Mouse (Mus musculus) gonadal fat pad, adult 2 months (tissue): ENCODE measurements around the gene Acsm3. TPM values are rescaled to one million over a fixed set of nuclear protein-coding genes. Genes with fewer than 3 reads are reported as not detected.

Experiments used
- DNase-seq: peaks from one replicate; pipeline ENCODE4 v3.0.0-alpha.2; 2012; ENCODE audit warnings: low read depth
- polyA plus RNA-seq: library from polyadenylated mRNA; depleted of rRNA; stranded (reverse); fragments of >200 nt; gene quantifications from 2 replicates; pipeline ENCODE4 v1.2.3, GENCODE M21; 2012; rRNA removed

The Acsm3 gene
- polyA plus RNA-seq, 1 experiment, result 1.2 TPM

DNA sequence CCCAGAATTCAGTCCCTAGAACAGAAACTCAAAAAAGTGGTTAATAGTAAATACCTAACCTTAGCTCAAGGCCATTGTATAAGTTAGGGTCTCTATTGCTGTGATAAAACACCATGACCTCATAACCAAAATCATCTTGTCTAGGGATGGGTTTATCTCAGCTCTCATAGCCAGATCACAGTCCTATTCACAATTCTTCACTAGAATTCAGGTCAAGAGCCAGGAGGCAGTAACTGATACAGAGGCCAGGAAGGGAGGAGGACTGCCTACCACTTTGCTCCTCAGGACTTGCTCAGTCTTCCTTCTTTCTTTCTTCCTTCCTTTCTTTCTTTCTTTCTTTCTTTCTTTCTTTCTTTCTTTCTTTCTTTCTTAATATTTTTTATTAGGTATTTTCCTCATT is 34.6 kb downstream of the Acsm3 start:
- no peak for DNase-seq

DNA sequence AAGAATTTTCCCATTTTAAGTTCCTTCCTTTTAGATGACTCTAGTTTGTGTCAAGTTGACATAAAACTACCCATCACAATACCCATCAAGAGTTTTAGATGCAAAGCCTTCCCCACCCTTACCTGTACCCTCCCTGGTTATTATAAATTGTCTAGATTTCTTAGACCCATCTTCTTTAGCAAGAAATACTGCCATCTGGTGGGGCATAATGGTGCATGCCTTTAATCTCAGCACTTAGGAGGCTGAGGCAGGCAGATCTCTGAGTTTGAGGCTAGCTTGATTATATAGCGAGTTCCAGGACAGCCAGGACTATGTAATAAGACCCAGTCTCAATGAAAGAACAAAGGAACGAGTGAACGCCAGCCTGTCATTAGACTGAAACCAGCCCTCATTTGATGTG is 39.8 kb downstream of the Acsm3 start:
- no peak for DNase-seq

DNA sequence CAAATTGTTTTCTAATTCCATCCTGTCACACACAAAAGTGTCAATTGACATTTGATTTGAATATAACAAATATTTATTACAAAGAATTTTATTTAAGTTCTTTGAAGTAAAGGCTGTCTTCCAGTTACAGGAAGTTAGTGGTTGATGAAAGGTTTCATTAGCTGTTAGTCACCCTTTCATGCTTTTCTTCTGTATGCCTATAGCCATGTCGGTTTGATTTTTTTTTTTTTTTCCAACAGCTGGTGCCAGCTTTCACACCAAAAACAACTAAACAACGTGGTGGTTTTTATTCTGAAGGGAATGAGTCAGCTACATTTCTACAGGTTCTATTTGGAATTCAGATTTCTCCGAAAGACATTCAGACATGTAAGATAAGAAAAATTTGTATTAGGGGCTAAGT is 40.3 kb downstream of the Acsm3 start:
- no peak for DNase-seq

GRCm38 (mm10) chr7:119807396-119807795 is 46.7 kb downstream of the Acsm3 start:
- DNase-seq, result no peak

DNA sequence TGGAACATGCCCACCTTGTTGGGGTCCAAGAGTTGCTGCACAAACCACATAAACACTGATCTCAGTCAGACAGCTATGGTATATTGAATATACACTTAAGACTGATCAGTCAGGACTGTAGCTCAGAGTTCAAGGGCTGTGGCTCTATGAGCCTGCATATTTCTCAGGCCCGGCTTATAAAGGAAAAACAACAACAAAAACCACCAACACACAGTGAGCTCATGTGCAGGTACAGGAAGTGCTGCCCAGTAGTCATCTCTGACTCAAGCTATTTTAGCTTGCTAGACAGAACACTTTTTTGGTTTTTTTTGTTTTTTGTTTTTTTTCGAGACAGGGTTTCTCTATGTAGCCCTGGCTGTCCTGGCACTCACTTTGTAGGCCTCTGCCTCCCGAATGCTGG is 48.0 kb downstream of the Acsm3 start:
- no peak for DNase-seq

GRCm38 (mm10) chr7:119835371-119835770 is 74.6 kb downstream of the Acsm3 start:
- DNase-seq, result no peak

DNA sequence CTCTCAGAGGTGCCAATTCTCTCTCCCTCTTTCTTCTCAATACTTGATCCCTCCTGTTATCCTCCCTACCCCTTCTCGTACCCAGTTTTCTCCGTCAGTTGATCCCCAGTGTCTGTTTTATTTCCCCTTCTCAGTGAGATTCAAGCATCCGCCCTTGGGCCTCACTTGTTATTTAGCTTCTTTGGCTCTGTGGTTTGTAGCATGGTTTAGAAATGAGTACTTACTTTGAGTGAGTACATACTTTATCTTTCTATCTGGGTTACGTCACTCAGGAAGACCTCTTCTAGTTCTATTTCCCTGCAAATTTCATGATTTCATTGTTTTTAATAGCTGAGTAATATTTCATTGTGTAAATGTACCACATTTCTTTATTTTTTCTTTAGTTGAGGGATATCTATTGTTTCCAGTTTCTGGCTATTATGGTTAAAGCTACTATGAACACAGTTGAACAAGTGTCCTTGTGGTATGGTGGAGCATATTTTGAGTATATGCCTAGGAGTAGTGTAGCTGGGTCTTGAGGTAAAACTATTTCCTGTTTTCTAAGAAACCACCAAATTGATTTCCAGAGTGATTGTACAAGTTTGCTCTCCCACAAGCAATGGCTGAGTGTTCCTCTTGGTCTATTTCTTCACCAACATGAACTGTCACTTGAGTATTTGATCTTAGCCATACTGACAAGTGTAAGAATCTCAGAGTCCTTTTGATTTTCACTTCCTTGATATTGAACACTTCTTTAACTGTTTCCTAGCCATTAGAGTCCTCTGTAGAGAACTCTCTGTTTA is 75.5 kb downstream of the Acsm3 start:
- no peak for DNase-seq

Other genes starting within 250 kb of the Acsm3 start
- gene Acsm5, start 241.5 kb upstream of the Acsm3 start, polyA plus RNA-seq, result 3.1 and 3.2 TPM in 2 replicates
- 0.11 and 0.12 TPM in 2 replicates for gene Pdilt, start 237.4 kb upstream of the Acsm3 start, polyA plus RNA-seq
- 0.01 and 0.30 TPM in 2 replicates for gene Acsm2, start 206.6 kb upstream of the Acsm3 start, polyA plus RNA-seq
- 0.19 TPM in 1 of 2 replicates, not detected in the other for gene Acsm1, start 153.9 kb upstream of the Acsm3 start, polyA plus RNA-seq
- not detected in 2 replicates for gene Acsm4, start 70.9 kb upstream of the Acsm3 start, polyA plus RNA-seq
- 17.9 and 18.6 TPM in 2 replicates for gene Thumpd1, start 40.1 kb upstream of the Acsm3 start, polyA plus RNA-seq
- gene Rexo5, start 33.1 kb downstream of the Acsm3 start, polyA plus RNA-seq, result 5.3 and 5.6 TPM in 2 replicates
- gene Eri2, start 33.1 kb downstream of the Acsm3 start, polyA plus RNA-seq, result 2.6 and 2.8 TPM in 2 replicates
- gene Lyrm1, start 134.9 kb downstream of the Acsm3 start, polyA plus RNA-seq, result 3.0 and 3.2 TPM in 2 replicates
- gene Dcun1d3, start 135.4 kb downstream of the Acsm3 start, polyA plus RNA-seq, result 8.4 and 9.4 TPM in 2 replicates